Mouse (Mus musculus): ENCODE measurements at regions not wholly inside any gene's neighbourhood (a gene's known extent, or its start where the extent isn't known, plus 50 kb on each side); places are given as distances from the start of the nearest gene placed in this dataset.

DNA sequence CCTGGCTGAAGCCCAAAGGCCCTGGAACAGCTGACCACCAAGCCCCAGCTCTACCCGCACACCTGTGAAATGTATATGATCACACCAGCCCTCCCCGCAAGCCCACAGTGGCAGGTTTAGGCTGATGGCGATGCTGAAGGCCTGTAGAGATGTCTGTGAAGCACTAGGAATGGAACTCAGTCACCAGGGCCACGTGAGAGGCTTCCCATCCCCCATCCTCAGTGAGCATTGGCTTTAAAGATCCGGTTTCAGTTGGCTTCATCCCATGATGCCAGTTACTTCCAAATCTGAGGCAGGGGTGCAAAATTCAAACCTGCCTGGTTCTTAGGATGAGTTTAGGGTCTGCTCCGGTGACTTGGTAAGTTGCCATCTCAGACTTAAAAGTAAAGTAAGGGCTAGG lies 91.9 kb downstream of the Rpl14 start:
- no peak for TF ChIP-seq GATA1 (IDR thresholded peaks at IDR 0.05; ENCODE audit: borderline replicate concordance, low read length)
- TF ChIP-seq FLI1 (IDR thresholded peaks at IDR 0.05; ENCODE audit: low read length), result no peak

Measured in megakaryocyte, embryonic 14.5 days (primary cell).